Mouse (Mus musculus): Measurements from ENCODE around the gene Aida. TPM values are rescaled to one million over a fixed set of nuclear protein-coding genes. Genes with fewer than 3 reads are reported as not detected.
"Not testable (repeated sequence)": the region's sequence is repeated elsewhere in the genome, so short reads cannot be mapped to it uniquely, and the experiment has no call there.

Aida gene
- polyA plus RNA-seq (2012; rRNA removed) = 57.0 and 58.7 TPM in 2 replicates

DNA sequence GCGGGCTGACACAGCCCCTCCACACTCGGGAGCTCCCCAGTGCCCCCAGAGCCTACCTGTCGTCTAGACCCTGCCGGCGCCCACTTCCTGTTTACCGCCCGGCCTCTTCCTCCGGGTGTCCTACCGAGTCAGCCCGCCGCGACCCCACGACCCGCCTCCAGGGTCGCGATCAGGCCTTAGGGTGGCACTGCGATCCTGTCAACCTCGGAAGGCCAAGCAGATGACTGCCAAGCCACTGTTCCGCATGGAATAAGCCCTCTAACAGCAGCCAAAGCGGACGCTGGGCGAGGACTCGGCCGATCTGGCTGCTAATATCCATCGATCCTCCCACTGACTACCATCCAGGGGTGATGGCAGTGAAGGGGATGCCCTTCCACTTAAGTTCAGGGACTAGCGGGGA lies at the start of gene Aida:
Gene Aida (plus strand): TSS at position 126 of the 400 bp plus-strand sequence.
- DNase-seq (ENCODE audit: extremely low spot score in 1 of 2, low spot score in 1 of 2) = peak in 1 of 2 experiments; percentile 32

DNA sequence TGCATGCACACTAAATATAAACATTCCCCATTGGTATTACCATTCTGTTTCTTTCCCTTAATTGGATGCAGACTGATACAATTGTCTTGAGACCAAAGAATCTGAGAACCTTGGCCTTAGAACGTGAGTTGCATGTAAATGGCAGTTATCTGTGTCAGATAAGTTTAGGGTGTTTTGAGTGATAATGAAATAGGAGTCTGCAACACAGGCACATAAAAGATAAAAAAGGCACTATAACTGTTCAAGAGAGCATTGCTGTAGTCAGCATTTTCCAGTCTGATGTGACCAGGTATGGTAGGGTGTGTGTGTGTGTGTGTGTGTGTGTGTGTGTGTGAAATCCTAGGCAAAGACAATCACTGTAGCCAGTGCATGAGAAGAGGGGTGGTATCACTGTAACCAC lies 48.2 kb upstream of the Aida start:
- DNase-seq (ENCODE audit: extremely low spot score in 1 of 2, low spot score in 1 of 2) = no peak

DNA sequence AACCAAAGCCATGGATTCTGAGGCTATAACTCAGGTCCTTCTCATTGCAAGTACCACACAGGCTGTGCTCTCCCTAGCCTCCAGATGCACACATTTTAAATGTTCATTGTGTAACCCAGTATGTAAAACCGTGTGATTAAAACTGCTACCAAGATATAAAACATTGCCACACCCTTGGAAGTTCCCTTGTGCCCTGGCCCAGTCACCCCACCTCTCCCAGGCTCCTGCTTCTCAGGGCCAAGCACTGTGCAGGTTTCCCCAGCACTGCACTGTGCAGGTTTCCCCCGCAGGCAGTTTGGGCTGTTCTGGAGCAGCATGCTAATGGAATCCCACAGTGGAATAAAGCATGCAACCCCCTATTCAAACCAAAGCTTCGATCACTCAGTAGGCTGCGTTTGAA lies 45.8 kb upstream of the Aida start:
- no peak for DNase-seq (ENCODE audit: extremely low spot score in 1 of 2, low spot score in 1 of 2)

DNA sequence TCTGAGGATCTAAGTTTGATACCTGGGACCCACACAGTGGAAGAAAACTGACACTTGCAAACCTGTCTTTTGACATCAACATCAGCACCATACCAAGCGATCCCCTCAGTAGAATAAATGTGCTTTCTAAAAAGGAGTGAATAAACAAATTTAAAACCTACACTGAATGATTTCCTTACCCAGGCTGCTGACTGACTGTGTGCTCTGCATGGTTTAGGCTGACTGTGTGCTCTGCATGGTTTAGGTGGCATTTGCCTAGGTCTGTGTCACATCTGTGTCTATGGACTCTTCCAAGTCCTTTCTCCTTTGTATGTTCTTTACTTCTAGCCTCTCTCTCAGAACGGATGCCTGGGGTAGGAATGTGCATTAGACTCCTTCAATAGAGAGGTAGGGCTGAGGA lies 44.6 kb upstream of the Aida start:
- DNase-seq (ENCODE audit: extremely low spot score in 1 of 2, low spot score in 1 of 2) = no peak

DNA sequence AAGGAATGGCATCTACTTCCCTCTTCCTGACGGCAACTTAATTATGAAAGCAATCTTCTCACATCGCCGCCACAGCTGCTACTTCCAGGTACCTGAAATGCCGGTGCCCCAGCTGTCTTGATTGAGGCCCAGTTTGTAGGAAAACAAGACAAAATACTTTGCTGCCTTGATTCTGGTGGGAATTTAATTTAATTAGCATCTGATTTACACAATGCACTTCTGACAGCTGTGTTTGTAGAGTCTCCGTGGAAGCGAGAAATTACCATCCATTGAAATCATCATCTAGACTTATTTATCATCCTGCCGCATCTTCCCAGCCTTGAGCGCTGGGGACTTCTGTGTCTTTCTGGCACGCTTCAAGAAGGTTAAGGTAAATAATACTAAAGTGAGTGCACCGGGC lies 43.8 kb upstream of the Aida start:
- DNase-seq (ENCODE audit: extremely low spot score in 1 of 2, low spot score in 1 of 2) = no peak

DNA sequence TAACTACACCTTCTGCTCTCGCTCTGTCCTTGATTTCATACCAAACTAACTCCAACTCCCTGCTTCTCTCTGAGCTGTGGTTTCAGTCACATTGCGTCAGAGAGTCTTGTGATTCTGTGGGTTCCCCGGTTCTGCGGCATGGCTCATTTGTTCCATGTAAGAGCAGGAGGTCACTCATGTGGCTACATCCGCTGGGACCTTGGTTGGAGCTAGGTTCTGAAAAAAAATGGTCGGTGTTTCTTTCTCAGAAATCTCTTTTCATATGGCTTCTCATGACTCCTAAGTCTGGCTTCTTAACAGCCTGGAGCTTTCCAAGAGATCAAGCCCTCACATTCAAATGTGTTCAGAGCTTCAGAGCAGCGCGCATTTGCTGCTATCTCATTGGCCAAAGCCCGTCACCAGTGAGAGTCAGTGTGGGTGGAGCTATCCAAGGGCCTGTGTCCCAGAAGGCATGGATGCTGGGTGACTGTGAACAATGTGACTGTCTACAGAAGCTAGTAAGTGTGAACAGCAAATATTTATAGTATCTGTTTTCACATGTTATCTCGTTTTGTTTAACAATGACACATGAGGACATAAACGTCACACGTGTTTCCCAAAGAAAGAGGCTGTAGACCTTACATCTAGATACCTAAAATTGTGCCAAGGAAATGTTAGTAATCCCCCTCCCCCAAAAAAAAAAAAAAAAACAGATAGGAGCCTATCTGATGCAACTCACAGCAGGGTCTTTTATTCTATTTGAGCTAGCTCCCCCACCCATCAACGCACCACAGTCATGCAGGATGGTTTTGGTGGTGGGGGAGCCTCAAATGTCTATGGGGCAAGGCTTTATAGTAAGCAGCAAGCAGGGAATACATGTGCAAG lies 32.0 kb upstream of the Aida start:
- no peak for DNase-seq (ENCODE audit: extremely low spot score in 1 of 2, low spot score in 1 of 2)

DNA sequence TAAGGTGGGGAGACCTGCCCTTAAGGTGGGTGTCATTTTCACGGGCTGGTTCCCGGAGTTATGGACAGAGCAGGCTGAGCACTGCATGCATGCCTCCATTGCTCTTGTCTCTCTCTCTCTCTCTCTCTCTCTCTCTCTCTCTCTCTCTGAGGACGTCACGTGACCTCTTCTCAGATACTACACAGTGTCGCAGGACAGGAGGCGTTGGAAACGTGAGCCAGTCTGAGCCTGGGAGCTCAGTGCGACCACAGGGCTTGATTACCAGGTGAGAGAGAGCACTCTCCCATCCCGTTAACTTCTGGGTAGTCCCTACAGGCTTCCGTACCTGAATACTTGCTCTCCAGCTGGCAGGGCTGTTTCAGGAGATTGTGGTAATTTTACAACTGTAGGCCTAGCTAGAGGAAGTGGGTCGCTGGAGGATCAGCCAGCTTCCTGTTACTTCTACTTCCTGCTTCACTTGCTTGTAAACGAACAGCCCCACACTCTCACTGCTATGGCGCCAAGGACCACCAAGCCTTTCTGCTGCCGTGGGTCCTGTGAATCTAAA lies 30.4 kb upstream of the Aida start:
- no peak for DNase-seq (ENCODE audit: extremely low spot score in 1 of 2, low spot score in 1 of 2)

DNA sequence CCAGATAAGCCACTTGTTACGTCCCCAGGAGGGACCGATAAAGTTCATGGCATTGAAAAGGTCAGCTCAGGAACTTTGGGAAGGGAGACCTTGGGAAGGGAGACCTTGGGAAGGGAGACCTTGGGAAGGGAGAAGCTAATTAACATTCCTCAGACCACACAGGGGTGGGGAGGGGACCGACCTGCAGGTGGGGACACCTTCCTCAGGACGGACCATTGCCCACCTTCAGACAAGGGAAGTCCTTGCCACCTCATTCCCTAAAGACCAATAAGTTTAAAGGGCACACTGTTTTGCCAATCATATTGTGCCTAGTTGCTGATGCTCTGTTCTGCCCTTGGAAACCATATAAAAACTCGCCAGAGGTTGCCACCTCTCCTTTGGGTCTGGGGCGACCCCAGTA lies 28.7 kb upstream of the Aida start:
- DNase-seq (ENCODE audit: extremely low spot score in 1 of 2, low spot score in 1 of 2) = no peak

DNA sequence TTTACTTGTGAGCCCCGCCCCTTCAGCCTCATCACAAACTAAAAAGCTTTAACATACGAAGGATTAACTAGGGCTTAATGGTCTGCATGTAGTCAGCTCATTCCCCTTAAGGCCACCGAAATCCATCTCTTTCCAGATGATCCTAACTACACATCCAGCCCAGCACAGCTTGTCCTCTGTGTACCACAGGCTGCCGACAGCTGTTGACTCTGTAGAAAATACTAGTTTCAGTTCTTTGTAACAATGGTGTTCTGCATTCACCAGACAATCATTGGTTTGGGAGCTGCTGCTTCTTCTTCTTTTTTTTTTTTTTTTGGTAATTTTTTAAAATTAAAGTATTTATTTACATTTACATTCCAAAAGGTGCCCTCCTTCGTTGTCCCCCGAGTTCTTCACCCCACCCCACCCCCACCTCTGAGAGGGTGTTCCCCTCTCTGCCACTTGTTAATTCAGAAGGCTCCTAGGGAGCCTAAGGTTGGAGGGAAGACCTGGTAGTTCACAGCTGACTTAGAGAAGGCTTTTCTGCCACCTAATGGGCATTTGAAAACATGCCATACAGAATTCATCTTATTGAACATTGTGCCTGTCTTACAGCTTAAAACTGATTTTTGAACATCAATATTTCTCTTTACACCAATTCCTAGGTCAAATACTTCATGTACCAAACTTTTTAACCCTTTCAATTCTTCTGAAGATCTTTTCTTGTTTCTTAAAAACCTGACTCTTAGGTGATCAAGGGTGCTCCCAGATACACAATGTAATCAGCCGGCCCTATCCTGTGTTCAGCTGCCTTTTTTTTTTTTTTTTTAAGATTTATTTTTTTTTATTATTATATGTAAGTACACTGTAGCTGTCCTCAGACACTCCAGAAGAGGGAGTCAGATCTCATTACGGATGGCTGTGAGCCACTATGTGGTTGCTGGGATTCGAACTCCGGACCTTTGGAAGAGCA lies 23.2 kb upstream of the Aida start:
- DNase-seq (ENCODE audit: extremely low spot score in 1 of 2, low spot score in 1 of 2) = peak in 1 of 2 experiments; percentile 59

DNA sequence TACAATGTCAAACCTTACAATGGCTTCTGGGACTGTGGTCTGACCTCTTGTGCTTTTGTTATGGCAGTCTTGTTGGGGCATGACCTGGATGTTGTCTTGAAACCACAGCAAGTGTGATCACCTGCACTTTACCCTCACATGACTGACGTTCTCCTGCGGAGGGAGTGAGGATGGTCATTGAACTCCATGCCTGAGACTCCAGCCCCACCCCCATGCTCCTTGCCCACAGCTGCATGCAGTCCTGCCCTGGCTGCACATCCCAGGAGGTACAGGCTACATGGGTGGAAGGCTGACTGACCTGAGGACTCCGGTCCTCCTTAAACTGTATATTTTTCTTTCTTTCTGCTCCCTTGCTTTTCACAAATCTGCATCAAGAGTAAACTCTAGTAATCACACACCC lies 22.0 kb upstream of the Aida start:
- DNase-seq (ENCODE audit: extremely low spot score in 1 of 2, low spot score in 1 of 2) = no peak

DNA sequence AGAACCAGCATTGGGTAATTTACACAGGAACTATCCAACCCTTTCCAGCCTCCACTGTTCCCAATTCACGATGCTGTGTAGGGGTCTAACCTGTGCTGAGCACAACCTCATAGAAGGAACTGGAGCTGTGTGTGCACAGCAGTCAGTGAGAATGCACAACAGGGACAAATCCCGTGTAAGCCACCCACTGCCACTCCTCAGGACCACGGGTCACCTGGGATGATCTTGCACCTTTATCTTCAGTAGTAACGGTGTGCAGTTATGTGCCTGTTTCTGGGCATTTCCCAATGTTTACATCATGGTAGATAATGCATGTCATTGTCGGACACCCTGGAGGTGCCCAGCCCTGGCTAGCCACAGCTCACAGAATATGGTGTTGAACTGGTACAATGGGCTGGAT lies 20.6 kb upstream of the Aida start:
- DNase-seq (ENCODE audit: extremely low spot score in 1 of 2, low spot score in 1 of 2) = no peak

DNA sequence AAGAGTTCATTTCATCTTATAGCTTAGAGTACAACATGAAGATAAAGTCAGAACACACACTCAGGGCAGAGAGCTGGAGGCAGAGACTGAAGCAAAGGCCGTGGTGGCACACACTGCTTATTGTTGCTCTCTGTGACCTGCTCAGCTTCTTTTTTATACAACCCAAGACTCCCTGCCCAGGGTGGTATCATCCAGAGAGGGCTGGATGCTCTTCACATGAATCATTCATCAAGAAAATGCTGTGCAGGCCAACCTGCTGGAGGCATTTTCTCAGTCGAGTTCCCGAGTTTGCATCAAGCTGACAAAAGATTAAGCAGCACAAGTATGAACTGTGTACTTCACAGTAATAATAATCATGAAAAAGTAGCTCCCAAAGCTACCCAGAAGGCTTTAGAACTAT lies 8.0 kb upstream of the Aida start:
- no peak for DNase-seq (ENCODE audit: extremely low spot score in 1 of 2, low spot score in 1 of 2)

DNA sequence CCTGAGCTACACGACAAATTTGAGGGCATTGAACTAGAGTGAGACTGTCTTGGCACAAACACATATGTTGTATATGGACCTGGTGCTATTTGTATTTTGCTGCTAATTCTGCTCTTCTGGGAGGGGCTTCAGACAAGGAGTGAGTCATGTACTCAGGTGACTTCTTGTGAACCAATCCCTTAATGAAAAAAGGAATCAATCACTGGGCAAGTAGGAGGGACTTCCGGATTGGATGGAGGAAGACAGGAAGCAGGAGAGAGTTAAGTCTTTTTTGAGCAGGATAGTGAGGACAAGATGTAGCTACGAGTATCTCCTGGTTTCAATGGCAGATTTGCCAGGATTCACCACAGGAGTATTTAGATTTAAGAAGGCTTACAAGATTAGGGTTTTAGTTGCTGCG lies 6.8 kb upstream of the Aida start:
- DNase-seq (ENCODE audit: extremely low spot score in 1 of 2, low spot score in 1 of 2) = no peak

DNA sequence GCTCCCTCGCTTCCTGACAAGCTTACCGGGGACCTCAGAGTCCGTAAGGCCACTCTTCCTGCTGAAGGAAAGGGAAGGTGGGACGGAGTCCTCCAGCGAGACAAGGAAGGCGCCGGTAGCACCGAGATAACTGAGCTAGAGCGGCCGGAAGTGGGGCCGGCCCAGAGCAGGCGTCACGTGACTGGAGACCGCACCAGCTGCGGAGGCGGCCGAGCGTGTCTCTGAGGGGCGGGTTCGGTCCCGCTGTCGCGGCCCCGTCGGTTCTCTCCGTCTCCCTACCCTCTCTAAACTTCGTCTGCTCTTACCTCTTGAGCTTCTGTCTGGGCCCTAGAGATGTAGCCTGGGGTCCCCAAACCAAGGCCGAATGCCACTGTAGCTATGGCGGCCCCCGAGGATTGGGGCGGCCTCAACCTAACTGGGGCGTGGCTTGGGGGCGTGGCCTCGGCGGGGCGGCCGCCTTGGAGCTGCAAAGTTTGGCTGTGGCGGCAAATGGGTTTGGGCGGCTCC lies 540 bp downstream of the Aida start, which contains the start of gene Brox:
Gene Brox (minus strand): TSS at position 393 of the 507 bp plus-strand sequence.
- DNase-seq (ENCODE audit: extremely low spot score in 1 of 2, low spot score in 1 of 2) = peak; percentile 85 to 91

DNA sequence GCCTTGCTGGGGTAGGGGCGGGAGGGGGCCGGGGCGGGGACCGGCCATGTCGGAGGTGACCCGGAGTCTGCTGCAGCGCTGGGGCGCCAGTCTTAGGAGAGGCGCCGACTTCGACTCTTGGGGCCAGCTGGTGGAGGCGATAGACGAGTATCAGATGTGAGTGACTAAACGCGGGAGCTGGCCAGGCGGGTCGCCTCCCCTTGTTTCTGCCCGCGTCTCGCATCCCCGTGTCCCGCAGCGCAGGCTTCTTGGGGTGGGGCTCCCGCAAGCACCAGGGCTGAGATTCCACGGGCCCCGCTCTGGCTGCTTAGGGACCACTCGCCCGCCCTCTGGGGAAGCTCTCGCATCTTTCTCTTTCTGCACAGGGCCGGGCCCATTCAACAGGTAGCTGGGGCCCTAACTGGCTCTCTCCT lies 1.1 kb downstream of the Aida start:
- DNase-seq (ENCODE audit: extremely low spot score in 1 of 2, low spot score in 1 of 2) = peak in 1 of 2 experiments; percentile 29

DNA sequence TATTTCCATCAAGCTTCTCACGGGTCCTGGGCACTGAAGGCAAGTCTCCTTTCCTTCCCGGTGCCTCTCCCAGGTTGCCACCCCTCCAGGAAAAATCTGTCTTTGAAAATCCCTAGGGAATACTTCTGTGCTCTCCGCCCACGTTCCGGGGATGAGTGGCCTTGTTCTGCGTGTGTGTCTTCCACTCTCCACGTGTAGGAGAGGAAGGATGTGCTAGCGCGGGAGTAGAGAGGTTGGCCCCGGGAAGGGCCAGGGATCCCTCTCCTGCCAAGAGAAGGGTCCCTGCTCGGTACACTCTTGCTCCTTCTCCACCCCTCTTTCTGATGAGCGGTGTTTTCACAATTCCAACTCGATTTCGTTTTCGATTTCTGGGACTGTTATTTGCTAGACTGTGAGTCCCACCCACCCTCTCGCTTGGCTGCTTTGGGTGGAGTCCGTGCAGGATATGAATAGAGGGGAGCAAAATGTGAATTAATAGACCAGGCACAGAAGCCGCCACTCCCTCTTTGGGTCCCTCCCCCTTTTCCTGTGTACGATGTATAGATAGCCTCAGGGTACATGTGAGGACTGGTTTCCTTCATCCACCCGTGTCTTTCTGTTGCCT lies 1.6 kb downstream of the Aida start:
- DNase-seq (ENCODE audit: extremely low spot score in 1 of 2, low spot score in 1 of 2) = peak; percentile 17 to 62

DNA sequence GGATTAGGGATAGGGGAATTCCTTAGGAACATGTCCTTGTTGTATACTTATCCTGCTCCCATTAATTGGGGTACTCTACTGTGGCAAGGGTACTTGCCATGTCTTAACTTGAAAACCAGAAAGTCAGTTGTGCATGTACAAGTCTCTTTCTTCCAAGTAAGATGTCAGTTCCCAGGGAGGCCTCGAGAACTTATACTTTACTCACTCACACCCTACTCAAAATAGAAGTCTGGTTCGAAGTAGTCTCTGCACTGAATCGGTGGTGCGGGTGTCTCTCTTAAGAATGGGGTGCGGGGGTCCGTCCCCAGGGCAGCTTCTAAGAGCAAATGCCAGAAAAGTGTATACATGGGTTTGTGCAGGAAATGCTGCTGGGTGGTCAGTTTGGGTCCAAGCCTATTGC lies 2.8 kb downstream of the Aida start:
- peak; percentile 97 to 99 for DNase-seq (ENCODE audit: extremely low spot score in 1 of 2, low spot score in 1 of 2)

DNA sequence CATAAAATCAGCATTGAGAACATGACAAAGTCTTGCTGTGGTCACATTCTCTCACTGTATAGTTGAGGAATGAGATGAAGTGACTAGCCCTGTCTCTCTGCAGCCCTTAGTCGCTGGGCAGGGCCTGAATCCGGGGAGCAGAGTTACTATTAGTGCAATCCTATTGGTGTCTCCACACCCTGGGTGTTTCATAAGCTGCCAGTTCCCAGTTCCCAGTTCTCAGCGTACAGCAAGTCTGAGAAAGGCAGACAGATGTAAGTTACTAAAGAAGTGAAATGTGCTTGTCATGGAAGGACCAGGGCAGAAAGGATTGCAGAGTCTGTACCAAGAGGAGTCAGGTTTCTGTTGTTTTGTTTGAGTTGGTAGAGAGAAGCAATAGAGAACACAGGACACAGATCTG lies 11.2 kb downstream of the Aida start:
- DNase-seq (ENCODE audit: extremely low spot score in 1 of 2, low spot score in 1 of 2) = no peak

DNA sequence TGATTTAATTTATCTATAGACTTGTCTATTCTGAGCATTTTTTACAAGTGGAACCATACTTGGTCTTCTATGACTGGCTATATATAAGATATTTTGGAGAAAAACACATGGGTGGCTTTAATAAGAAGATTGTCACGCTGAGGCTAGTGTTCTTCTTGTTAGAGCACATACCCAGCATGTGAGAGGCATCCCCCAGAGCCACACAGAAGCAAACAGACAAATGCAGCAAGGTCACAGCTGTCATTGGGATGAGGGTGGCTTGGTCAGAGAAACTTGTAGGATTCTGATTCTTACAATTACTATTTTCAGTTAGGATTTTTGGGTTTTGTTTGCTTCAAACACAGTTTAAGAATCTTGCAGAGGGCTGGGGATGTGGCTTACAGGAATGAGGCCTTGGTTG lies 12.1 kb downstream of the Aida start:
- DNase-seq (ENCODE audit: extremely low spot score in 1 of 2, low spot score in 1 of 2) = no peak

DNA sequence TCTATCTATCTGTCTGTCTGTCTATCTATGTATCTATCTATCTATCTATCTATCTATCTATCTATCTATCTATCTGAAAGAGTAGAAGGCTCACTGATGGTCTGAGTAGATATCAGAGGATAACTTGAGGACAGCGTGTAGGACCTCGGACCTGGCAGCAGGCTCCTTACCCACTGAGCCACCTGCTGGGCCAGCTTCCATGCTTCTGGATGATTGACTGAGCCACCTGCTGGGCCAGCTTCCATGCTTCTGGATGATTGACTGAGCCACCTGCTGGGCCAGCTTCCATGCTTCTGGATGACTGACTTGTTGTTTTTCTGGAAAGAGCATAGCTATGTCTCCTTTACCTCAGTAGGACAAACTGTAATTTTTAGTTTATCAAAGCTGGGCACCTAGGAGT lies 13.2 kb downstream of the Aida start:
- DNase-seq (ENCODE audit: extremely low spot score in 1 of 2, low spot score in 1 of 2) = not testable (repeated sequence)
